Mouse (Mus musculus) myocyte (in vitro differentiated cells): ENCODE measurements around the gene Mcm3. TPM values are rescaled to one million over a fixed set of nuclear protein-coding genes. Genes with fewer than 3 reads are reported as not detected.

ENCODE experiments used
- H3K27me3 ChIP-seq: one replicate; pipeline ENCODE4 v1.6.1; 2011; ENCODE audit not compliant: control insufficient read depth, insufficient read depth, insufficient read length
- H3K36me3 ChIP-seq: one replicate; pipeline ENCODE4 v1.6.1; 2011; ENCODE audit not compliant: control insufficient read depth, insufficient read depth
- H3K4me2 ChIP-seq: one replicate; pipeline ENCODE4 v1.6.1; 2011; ENCODE audit warnings: low read depth, control low read depth
- H3K4me3 ChIP-seq: one replicate; pipeline ENCODE4 v1.5.1; 2011; ENCODE audit warnings: mild to moderate bottlenecking, control low read depth, moderate library complexity
- H3K79me2 ChIP-seq: one replicate; pipeline ENCODE4 v1.6.1; 2011; ENCODE audit not compliant: control insufficient read depth, insufficient read depth
- H3ac ChIP-seq: one replicate; pipeline ENCODE4 v1.6.1; 2011; ENCODE audit not compliant: control insufficient read depth, insufficient read length
- CEBPB ChIP-seq: IDR thresholded peaks from 2 replicates; pipeline ENCODE4 v1.6.1; 2011; ENCODE audit warnings: mild to moderate bottlenecking, moderate library complexity; ENCODE audit not compliant: poor library complexity, insufficient read depth, severe bottlenecking
- E2F4 ChIP-seq: IDR thresholded peaks from one replicate; pipeline ENCODE4 v1.6.1; 2011; ENCODE audit warnings: mild to moderate bottlenecking, control low read depth, moderate library complexity; ENCODE audit not compliant: insufficient read depth
- MAX ChIP-seq: IDR thresholded peaks from one replicate; pipeline ENCODE4 v1.6.1; 2011; ENCODE audit warnings: low read depth, mild to moderate bottlenecking, control low read depth
- MYOD1 ChIP-seq, 3 experiments: IDR thresholded peaks; one replicate each; pipeline ENCODE4 v1.6.1; 2011; ENCODE audit warnings: control low read depth in 2 of 3, low read depth in 2 of 3, mild to moderate bottlenecking in 2 of 3, moderate library complexity in 1 of 3; ENCODE audit not compliant: insufficient read length in 2 of 3, control insufficient read depth in 1 of 3
- MYOG ChIP-seq, 3 experiments: IDR thresholded peaks; one replicate each; pipeline ENCODE4 v1.6.1; 2011; ENCODE audit warnings: control low read depth in 2 of 3, low read depth in 2 of 3, mild to moderate bottlenecking in 2 of 3; ENCODE audit not compliant: insufficient read length in 2 of 3, control insufficient read depth in 1 of 3, insufficient read depth in 1 of 3
- POLR2A ChIP-seq: IDR thresholded peaks from one replicate; pipeline ENCODE4 v1.6.1; 2011; ENCODE audit warnings: low read depth, mild to moderate bottlenecking, control low read depth, moderate library complexity; ENCODE audit not compliant: insufficient read length
- POLR2AphosphoS2 ChIP-seq: IDR thresholded peaks from one replicate; pipeline ENCODE4 v1.6.1; 2011; ENCODE audit warnings: low read depth, control low read depth; ENCODE audit not compliant: insufficient read length
- REST ChIP-seq: IDR thresholded peaks from one replicate; pipeline ENCODE4 v1.6.1; 2011; ENCODE audit warnings: mild to moderate bottlenecking, control low read depth, moderate library complexity; ENCODE audit not compliant: insufficient read depth, insufficient read length
- SRF ChIP-seq: IDR thresholded peaks from one replicate; pipeline ENCODE4 v1.6.1; 2011; ENCODE audit warnings: low read depth; ENCODE audit not compliant: control insufficient read depth, insufficient read length
- TCF12 ChIP-seq: IDR thresholded peaks from one replicate; pipeline ENCODE4 v1.6.1; 2011; ENCODE audit warnings: mild to moderate bottlenecking, control low read depth; ENCODE audit not compliant: poor library complexity, insufficient read depth, severe bottlenecking
- TCF3 ChIP-seq: IDR thresholded peaks from one replicate; pipeline ENCODE4 v1.6.1; 2011; ENCODE audit warnings: low read depth, control low read depth; ENCODE audit not compliant: insufficient read length
- USF1 ChIP-seq: IDR thresholded peaks from one replicate; pipeline ENCODE4 v1.6.1; 2011; ENCODE audit warnings: low read depth, mild to moderate bottlenecking, control low read depth, moderate library complexity
- polyA plus RNA-seq: library from polyadenylated mRNA; unstranded; fragments of >200 nt; fragmentation: generic; extraction: Trizol; gene quantifications from one replicate; pipeline ENCODE4 v1.2.1, GENCODE M21; 2012; ENCODE audit warnings: missing spikeins

Gene Mcm3
- polyA plus RNA-seq, 1 experiment = 23.2 TPM

GRCm38 (mm10) chr1:20861865-20862264 is 41.8 kb upstream of the Mcm3 start:
- no peaks in the 10 kb centered on the region for H3K36me3 ChIP-seq
- no peaks in the 10 kb centered on the region for H3K79me2 ChIP-seq
- peaks cover 3% of the 10 kb centered on the region for H3K27me3 ChIP-seq
- no peak overlapping the region for H3K4me2 ChIP-seq
- TF ChIP-seq MAX = no peak
- no peak for TF ChIP-seq REST
- TF ChIP-seq TCF3 = no peak
- no peak for TF ChIP-seq USF1
- no peak for TF ChIP-seq SRF
- no peak for TF ChIP-seq TCF12
- TF ChIP-seq CEBPB = no peak
- no peak for TF ChIP-seq POLR2AphosphoS2
- TF ChIP-seq MYOG (IDR thresholded peaks at IDR 0.05; ENCODE audit: control insufficient read depth in 1 of 3, insufficient read depth in 1 of 3, insufficient read length in 2 of 3, low read depth in 2 of 3) = no peak
- no peak for TF ChIP-seq E2F4
- no peak for TF ChIP-seq MYOD1 (IDR thresholded peaks at IDR 0.05; ENCODE audit: control insufficient read depth in 1 of 3, insufficient read length in 2 of 3, low read depth in 2 of 3)
- no peak for TF ChIP-seq POLR2A
- no peak overlapping the region for H3ac ChIP-seq
- no peak overlapping the region for H3K4me3 ChIP-seq

- H3K4me3 ChIP-seq = no peak overlapping the region
- no peaks in the 10 kb centered on the region for H3K79me2 ChIP-seq
- H3K4me2 ChIP-seq = no peak overlapping the region
- peaks cover 3% of the 10 kb centered on the region for H3K27me3 ChIP-seq
- no peaks in the 10 kb centered on the region for H3K36me3 ChIP-seq
- TF ChIP-seq TCF3 (no peak), USF1 (no peak), MAX (no peak), POLR2AphosphoS2 (no peak), MYOD1 (IDR thresholded peaks at IDR 0.05; ENCODE audit: control insufficient read depth in 1 of 3, insufficient read length in 2 of 3, low read depth in 2 of 3) (no peak), TCF12 (no peak), E2F4 (no peak), CEBPB (no peak), MYOG (IDR thresholded peaks at IDR 0.05; ENCODE audit: control insufficient read depth in 1 of 3, insufficient read depth in 1 of 3, insufficient read length in 2 of 3, low read depth in 2 of 3) (no peak), REST (no peak), SRF (no peak), POLR2A (no peak)
- H3ac ChIP-seq = no peak overlapping the region
Observed at GRCm38 (mm10) chr1:20860775-20861174, 40.7 kb upstream of the Mcm3 start.

- peaks cover 3% of the 10 kb centered on the region for H3K27me3 ChIP-seq
- H3K4me2 ChIP-seq = no peak overlapping the region
- no peak for TF ChIP-seq POLR2AphosphoS2
- H3K36me3 ChIP-seq = no peaks in the 10 kb centered on the region
- H3ac ChIP-seq = no peak overlapping the region
- H3K4me3 ChIP-seq = no peak overlapping the region
- H3K79me2 ChIP-seq = no peaks in the 10 kb centered on the region
Observed at GRCm38 (mm10) chr1:20856924-20857902, 37.1 kb upstream of the Mcm3 start.

- Histone ChIP-seq H3ac (no peak overlapping the region), H3K4me3 (no peak overlapping the region)
- TF ChIP-seq REST (no peak), E2F4 (no peak), USF1 (no peak)
Observed at GRCm38 (mm10) chr1:20839911-20840310, 19.8 kb upstream of the Mcm3 start.

GRCm38 (mm10) chr1:20836551-20837125 is 16.5 kb upstream of the Mcm3 start:
- H3K4me2 ChIP-seq = no peak overlapping the region

More at GRCm38 (mm10) chr1:20839911-20840310, 19.8 kb upstream of the Mcm3 start:
- peaks cover 8% of the 10 kb centered on the region for H3K27me3 ChIP-seq
- no peaks in the 10 kb centered on the region for H3K79me2 ChIP-seq
- no peak overlapping the region for H3K4me2 ChIP-seq
- no peaks in the 10 kb centered on the region for H3K36me3 ChIP-seq

More at GRCm38 (mm10) chr1:20836551-20837125, 16.5 kb upstream of the Mcm3 start:
- Histone ChIP-seq H3K27me3 (peaks cover 8% of the 10 kb centered on the region), H3K4me3 (no peak overlapping the region), H3K79me2 (no peaks in the 10 kb centered on the region), H3K36me3 (no peaks in the 10 kb centered on the region), H3ac (no peak overlapping the region)
- no peak for TF ChIP-seq USF1
